Mouse (Mus musculus) G1E-ER4 (cell line): Measurements from ENCODE around the gene Hnrnpd. TPM values are rescaled to one million over a fixed set of nuclear protein-coding genes. Genes with fewer than 3 reads are reported as not detected.

Experiments used
- GATA1 ChIP-seq: IDR thresholded peaks from one replicate; pipeline ENCODE4 v1.8.0; 2012; ENCODE audit warnings: low read length, inconsistent platforms
- polyA plus RNA-seq: library from polyadenylated mRNA; stranded (reverse); fragments of >175 nt; gene quantifications from 2 replicates; pipeline ENCODE4 v1.2.3, GENCODE M21; 2012

Hnrnpd gene
- polyA plus RNA-seq, 1 experiment = 620 TPM

- TF ChIP-seq GATA1 = no peak
Measured at GRCm38 (mm10) chr5:99977516-99978301, 1.0 kb downstream of the Hnrnpd start.

GRCm38 (mm10) chr5:99976334-99976955 is 2.3 kb downstream of the Hnrnpd start:
- no peak for TF ChIP-seq GATA1

GRCm38 (mm10) chr5:99975776-99976175 is 3.0 kb downstream of the Hnrnpd start:
- TF ChIP-seq GATA1 = no peak

- TF ChIP-seq GATA1 = no peak
Measured at GRCm38 (mm10) chr5:99975061-99975460, 3.7 kb downstream of the Hnrnpd start.

GRCm38 (mm10) chr5:99973941-99974340 is 4.8 kb downstream of the Hnrnpd start:
- TF ChIP-seq GATA1 = no peak

GRCm38 (mm10) chr5:99959960-99960359 is 18.8 kb downstream of the Hnrnpd start:
- TF ChIP-seq GATA1 = no peak

GRCm38 (mm10) chr5:99959236-99959936 is 19.4 kb downstream of the Hnrnpd start:
- TF ChIP-seq GATA1 = no peak

- no peak for TF ChIP-seq GATA1
Measured at GRCm38 (mm10) chr5:99958666-99959065, 20.1 kb downstream of the Hnrnpd start.

- TF ChIP-seq GATA1 = no peak
Measured at GRCm38 (mm10) chr5:99953883-99954282, 24.9 kb downstream of the Hnrnpd start.

- TF ChIP-seq GATA1 = no peak
Measured at GRCm38 (mm10) chr5:99952513-99952912, 26.2 kb downstream of the Hnrnpd start.

GRCm38 (mm10) chr5:99941776-99942502 is 36.8 kb downstream of the Hnrnpd start:
- no peak for TF ChIP-seq GATA1

GRCm38 (mm10) chr5:99941273-99941672 is 37.5 kb downstream of the Hnrnpd start:
- no peak for TF ChIP-seq GATA1

- no peak for TF ChIP-seq GATA1
Measured at GRCm38 (mm10) chr5:99939440-99939839, 39.3 kb downstream of the Hnrnpd start.

- no peak for TF ChIP-seq GATA1
Measured at GRCm38 (mm10) chr5:99931910-99932309, 46.8 kb downstream of the Hnrnpd start.

GRCm38 (mm10) chr5:99927951-99928350 is 50.8 kb downstream of the Hnrnpd start:
- no peak for TF ChIP-seq GATA1

GRCm38 (mm10) chr5:99922033-99922432 is 56.7 kb downstream of the Hnrnpd start:
- TF ChIP-seq GATA1 = no peak
